Mouse (Mus musculus): Measurements from ENCODE around the gene Ccdc58.
"Not testable (repeated sequence)": the region's sequence is repeated elsewhere in the genome, so short reads cannot be mapped to it uniquely, and the experiment has no call there.

The Ccdc58 gene

GRCm38 (mm10) chr16:36074772-36075171 is 3.3 kb downstream of the Ccdc58 start:
- no peak for DNase-seq (ENCODE audit: low spot score)

DNA sequence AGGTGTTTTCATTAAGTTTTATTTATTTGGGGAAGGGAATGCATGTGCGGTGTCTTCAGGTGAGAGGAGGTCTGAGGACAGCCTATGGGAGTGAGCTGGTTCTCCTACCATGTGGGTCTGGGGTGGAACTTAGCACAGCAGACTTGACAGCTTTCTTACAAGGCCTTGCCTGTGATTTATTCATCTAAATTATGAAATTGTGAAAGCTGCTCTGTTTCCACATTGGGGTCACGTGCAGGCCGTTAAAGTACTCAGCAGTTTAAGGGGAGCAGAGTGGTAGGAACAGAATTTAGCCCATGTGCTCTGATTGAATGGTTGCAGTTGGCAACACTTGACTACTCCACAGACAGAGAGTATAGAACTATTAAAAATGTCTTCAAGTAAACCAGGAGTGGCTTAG is 8.4 kb downstream of the Ccdc58 start:
- no peak for DNase-seq (ENCODE audit: low spot score)

DNA sequence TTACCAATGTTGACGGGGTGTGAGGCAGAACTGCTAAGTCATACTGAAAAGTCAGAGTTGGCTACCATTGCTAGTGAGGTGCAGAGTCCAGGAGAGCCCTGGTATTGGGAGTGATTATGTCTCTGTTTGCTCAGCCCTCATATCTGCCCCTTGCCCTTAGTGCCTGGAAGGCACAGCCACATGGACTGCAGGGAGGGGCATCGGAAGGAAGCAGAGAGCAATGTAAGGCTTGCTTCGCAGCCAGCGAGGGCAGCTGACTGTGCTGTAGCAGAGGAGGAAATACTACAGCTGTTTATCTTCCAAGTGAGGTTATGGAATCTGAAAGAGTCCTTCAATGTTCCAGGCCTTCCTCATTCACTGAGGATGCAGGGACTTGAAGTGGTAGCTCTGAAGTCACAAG is 16.4 kb downstream of the Ccdc58 start:
- DNase-seq (ENCODE audit: low spot score) = no peak

DNA sequence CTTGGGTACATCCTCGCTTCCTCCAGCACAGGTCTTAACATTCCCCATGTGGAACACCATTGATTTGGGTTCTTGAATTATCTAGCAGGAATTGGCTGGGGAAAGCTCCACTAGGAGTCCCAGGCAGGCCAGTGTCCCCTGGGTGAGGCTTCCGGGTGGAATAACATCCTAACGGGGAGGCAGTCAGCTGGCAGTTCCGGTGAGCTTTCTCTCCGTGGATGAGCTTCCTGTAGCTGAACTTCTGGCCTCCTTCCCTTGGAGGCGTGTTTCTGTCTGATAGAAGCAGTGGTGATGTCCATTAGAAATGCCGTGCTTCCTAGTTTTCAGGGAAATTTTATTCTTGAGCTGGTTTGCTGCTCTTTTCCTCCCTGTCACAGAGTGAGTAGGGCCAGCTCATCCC is 17.6 kb downstream of the Ccdc58 start:
- DNase-seq (ENCODE audit: low spot score) = no peak

GRCm38 (mm10) chr16:36089850-36090616 is 18.5 kb downstream of the Ccdc58 start:
- DNase-seq (ENCODE audit: low spot score) = no peak

DNA sequence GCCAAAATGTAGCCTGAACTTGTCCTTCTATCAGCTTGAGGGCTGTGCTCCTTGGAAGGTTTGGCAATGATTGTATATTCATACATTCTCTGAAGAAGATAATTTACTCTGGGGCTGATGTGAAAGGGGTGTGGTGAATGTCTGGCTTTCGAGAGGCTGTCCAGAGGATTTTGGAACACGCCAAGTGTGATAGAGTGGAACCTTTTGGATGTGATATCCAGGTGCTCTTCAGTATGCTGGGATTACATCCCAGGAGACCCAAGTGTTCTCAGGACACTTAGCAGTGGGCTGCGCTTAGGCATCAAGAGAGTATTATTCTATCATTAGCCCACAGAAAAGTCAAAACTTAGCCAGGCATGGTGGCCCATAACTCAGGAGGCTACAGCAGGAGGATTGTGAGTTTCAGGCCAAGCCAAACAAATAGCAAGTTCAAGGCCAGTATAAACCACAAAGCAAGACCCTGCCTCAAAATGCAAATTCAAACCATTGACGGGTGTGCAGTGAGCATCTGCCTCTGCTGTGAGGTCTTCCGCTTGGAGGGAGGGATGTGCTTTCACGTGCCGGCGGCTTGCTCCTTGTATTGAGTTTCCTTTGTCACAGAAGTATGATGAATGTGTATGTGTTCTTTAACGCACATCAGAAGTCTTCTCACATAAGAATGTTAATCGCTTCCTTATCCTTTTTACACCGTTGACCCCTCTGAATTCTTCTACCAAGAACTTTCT is 19.5 kb downstream of the Ccdc58 start:
- no peak for DNase-seq (ENCODE audit: low spot score)

- no peak for DNase-seq (ENCODE audit: low spot score)
These were observed 22.6 kb downstream of the Ccdc58 start for GRCm38 (mm10) chr16:36094079-36094478.

GRCm38 (mm10) chr16:36097813-36098499 is 26.5 kb downstream of the Ccdc58 start:
- DNase-seq (ENCODE audit: low spot score) = not testable (repeated sequence)

- no peak for DNase-seq (ENCODE audit: low spot score)
These were observed 30.0 kb downstream of the Ccdc58 start for GRCm38 (mm10) chr16:36101526-36101925.

DNA sequence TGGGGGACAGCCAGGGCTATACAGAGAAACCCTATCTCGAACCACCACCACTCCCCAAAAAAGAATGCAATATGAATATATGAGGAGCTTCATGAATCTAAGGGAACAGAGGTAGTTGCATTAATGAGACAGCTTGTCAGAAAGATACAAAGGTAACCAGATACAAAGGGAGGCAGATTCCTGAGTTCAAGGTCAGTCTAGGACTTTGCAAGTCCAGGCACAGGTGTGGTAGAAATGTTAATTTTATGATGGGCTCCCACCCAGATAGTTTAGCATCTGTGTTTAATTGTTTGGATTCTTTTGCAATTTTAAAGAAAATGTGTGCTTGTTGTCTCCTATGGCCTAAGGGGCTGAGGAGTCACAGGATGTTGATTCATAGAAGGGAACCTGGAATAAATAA is 30.7 kb downstream of the Ccdc58 start:
- no peak for DNase-seq (ENCODE audit: low spot score)

DNA sequence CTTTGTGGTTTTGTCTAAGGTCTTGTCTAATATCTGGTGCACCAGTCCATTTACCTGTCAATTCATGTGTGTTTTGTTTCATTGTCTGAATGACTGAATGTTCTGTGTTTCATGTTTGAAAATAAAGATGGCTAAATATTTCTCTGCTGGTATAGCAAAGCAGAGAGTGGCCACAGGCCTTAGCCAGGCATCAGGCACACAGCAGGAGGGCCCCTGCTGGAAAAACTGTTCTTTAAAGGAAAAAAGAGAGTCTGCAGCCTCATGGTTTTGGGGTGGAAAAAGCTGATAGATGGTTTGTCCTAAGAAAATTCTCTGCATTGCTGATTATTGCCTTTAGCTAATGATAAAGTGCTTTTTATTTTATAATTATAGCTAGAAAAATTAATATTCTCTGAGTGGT is 40.0 kb downstream of the Ccdc58 start:
- DNase-seq (ENCODE audit: low spot score) = not testable (repeated sequence)

DNA sequence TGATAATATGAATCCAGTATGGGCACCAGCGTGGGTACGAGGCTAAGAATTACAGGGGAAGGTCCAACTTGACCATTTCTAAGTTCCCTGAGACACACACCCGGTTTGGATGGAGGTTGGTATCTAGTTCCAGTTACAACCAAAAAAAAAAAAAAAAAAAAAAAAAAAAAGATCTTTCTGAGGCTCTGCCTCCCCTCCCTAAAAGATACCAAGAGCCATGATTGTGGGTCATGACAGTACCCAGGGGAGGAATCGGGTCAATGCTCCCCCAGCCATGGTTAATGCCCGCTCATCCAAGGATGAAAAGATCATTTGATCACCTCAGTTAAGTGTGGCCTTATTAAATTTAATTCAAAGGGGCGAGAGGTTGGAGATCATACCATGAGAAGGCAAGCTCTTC is 44.3 kb downstream of the Ccdc58 start:
- not testable (repeated sequence) for DNase-seq (ENCODE audit: low spot score)

GRCm38 (mm10) chr16:36128092-36128491 is 56.6 kb downstream of the Ccdc58 start:
- no peak for DNase-seq (ENCODE audit: low spot score)

GRCm38 (mm10) chr16:36131141-36131540 is 59.7 kb downstream of the Ccdc58 start, which contains the start of gene Csta1:
Gene Csta1 (minus strand): TSS chr16:36131241.
- no peak for DNase-seq (ENCODE audit: low spot score)

DNA sequence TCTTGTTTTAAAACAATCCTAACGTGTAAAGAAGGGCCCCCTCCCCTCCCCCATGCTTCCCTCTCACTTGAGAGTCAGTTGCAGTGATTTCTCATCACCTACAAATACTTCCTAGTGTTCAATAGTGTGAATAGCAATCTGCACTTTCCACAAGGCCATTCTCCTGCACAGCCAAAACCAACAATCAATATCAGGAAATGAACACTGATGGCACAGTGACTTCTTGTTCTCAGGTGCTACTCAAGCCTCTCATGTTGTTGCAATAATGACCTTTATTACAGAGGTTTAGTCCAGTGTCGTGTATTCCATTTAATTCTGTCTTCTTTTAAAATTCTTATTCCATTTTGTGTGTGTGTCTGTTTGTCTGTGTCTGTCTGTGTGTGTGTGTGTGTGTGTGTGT is 66.7 kb downstream of the Ccdc58 start:
- DNase-seq (ENCODE audit: low spot score) = no peak

Data from layer of hippocampus, adult 9-10 months (tissue).